Mouse (Mus musculus) heart, postnatal 0 days (tissue): ENCODE data around the gene Slc30a4.

ENCODE experiments used
- CTCF ChIP-seq: IDR thresholded peaks from 2 replicates; pipeline ENCODE4 v1.5.1; 2016; ENCODE audit warnings: antibody characterized with exemption, control low read depth, low read depth
- EP300 ChIP-seq: IDR thresholded peaks from 2 replicates; pipeline ENCODE4 v1.6.1; 2016; ENCODE audit warnings: antibody characterized with exemption, low read depth

DNA sequence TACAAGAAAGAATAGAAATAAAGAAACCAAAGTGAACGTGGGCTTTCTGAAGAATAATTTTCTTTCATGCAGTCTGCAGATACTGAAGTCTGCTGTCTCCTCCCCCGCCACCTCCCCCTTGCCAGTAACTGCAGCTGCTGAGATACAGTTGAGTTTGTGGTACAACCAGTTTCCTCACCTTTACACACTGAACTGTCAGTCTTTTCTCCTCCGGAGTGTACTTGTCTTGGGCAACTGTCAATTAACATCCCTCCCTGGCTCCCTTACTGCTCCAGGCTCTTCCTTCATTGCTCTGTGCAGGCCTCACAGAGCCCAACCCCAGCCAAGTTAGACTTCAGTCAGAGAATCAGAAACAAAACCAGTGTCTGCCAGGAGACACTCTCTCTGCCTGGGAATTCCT, 18.1 kb upstream of the Slc30a4 start:
- TF ChIP-seq CTCF (no peak), EP300 (no peak)
